Mouse (Mus musculus): ENCODE measurements around the gene Samd9l. TPM values are rescaled to one million over a fixed set of nuclear protein-coding genes. Genes with fewer than 3 reads are reported as not detected.
"Not testable (repeated sequence)": the region's sequence is repeated elsewhere in the genome, so short reads cannot be mapped to it uniquely, and the experiment has no call there.

The Samd9l gene
- polyA plus RNA-seq, 1 experiment = not detected

DNA sequence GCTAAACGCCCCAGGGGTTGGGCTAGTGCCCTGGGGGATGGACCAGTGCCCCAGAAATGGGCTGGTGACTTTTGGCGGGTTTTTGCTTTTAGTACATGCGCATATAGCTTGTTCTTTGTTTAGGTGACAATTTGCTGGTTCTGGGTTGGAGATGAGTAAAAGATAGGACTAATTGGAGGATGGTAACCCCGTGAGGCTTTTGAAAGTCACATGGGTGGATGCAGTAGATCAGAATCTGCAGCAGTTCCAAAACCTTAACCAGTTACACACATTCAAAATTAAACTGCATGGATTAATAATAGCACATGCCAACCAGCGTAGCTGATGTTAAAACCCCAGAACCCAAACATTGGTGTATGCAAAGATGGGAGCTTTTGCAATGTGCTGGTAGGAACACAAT lies 57.9 kb downstream of the Samd9l start:
- no peak overlapping the region for H3K4me3 ChIP-seq (replicated peaks)
- no peaks in the 10 kb centered on the region for H3K4me1 ChIP-seq (ENCODE audit: control insufficient read depth)
- TF ChIP-seq GATA1 (IDR thresholded peaks at IDR 0.05; ENCODE audit: low read length) (no peak), TAL1 (IDR thresholded peaks at IDR 0.05; ENCODE audit: low read length) (no peak)
- no peaks in the 10 kb centered on the region for H3K27me3 ChIP-seq (ENCODE audit: control insufficient read depth)
- no peaks in the 10 kb centered on the region for H3K36me3 ChIP-seq (ENCODE audit: control insufficient read depth)
- H3K9me3 ChIP-seq (ENCODE audit: control insufficient read depth, low read length) = no peaks in the 10 kb centered on the region

DNA sequence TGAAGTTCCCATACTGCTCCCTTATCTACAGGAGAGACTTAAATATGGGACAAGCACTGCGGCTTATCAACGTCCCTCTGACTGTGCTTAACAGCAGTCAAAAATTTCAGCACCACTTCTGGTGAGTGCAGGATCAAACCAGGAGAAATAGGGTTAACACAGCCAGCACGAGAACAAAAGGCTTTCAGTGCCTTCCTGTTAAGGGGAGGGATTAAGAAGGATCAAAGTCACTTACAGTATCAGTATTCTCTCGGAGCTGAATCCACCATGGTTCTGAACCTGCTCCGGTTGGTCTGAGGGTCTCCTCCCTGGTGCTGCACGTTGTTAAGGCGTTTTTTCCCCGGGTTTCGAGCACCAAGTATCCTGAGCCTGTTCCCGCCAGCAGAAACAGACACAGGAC lies 58.4 kb downstream of the Samd9l start:
- H3K4me3 ChIP-seq (replicated peaks); H3K9me3 ChIP-seq (ENCODE audit: control insufficient read depth, low read length); H3K36me3 ChIP-seq (ENCODE audit: control insufficient read depth); H3K4me1 ChIP-seq (ENCODE audit: control insufficient read depth); H3K27me3 ChIP-seq (ENCODE audit: control insufficient read depth): not testable (repeated sequence)

DNA sequence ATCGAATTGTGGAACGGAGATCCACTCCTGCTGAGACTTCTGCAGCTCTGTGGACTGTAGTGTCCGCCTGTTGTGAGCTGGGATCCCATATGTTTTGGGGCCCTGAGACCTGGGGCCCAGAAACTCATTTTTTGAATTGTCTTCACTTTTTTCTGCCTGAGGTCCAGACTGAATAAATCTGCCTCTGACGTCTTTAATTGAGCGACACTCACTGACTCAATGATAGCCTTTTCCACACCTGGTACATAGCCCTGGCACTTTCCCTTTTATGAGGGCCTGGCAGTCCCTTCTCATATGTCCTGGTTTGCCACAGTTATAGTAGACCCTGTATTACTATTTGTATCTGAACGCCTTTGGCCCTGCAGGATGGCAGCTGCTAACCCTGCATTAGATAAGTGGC lies 60.2 kb downstream of the Samd9l start:
- not testable (repeated sequence) for H3K36me3 ChIP-seq (ENCODE audit: control insufficient read depth); H3K4me1 ChIP-seq (ENCODE audit: control insufficient read depth); H3K27me3 ChIP-seq (ENCODE audit: control insufficient read depth); H3K9me3 ChIP-seq (ENCODE audit: control insufficient read depth, low read length); H3K4me3 ChIP-seq (replicated peaks)

Other genes with a start within 250 kb of the Samd9l start
- gene Hepacam2, start 98.7 kb upstream of the Samd9l start, polyA plus RNA-seq (2012) = not detected in 2 replicates
- 0.07 and 0.15 TPM in 2 replicates for gene Vps50, start 98.8 kb upstream of the Samd9l start, polyA plus RNA-seq (2012)

All from erythroblast, embryonic 14.5 days (primary cell).